Mouse (Mus musculus) regulatory T cell (primary cell): ENCODE results near the gene Olfr315.
"Not testable (repeated sequence)": the region's sequence is repeated elsewhere in the genome, so short reads cannot be mapped to it uniquely, and the experiment has no call there.

Experiments used
- in situ Hi-C: fragments of 300-600 bp; cut with MboI, MseI; formaldehyde crosslinking; loops from one replicate; pipeline ENCODE4 v1.15.1; 2025; ENCODE audit warnings: high pct_unique_total_duplicates

Olfr315 gene

DNA sequence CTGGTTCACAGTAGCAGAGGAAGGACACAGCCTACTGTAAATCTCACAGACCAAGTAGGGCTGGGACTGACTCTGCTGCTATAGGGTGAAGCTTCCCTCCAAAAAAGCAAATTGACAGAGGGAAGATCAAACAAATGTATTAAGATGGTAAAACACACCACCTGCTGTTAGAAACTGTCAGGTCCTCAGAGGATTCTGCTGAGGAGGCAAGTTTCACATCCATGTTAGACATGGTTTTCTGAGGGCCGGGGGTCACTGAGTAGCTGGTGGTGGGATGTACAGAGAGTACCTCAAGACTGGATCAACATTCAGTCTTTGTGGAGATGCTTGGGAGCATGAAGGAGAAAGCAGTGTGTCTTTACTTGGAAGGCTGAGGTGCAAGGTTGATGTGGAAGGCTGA lies 42.7 kb downstream of the Olfr315 start:
- in situ Hi-C loops = no loop called here

DNA sequence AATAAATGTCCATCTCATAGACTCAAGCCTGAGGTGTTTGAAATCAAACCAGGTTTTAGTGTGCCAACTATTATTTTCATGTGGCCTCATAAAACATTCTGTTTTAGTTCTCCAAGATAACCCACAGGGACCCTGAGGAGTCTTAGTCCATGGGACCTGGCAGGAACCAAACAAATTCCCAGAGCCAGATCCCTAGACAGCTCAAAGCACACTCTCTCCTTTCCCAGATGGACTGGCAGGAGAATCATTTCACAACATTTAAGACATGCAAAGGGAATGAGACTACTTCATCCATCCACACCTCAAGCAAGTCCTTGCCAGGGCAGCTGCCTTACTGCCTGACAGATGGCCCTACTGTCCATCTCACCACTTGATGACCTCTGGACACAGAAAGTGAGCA lies 55.9 kb downstream of the Olfr315 start, which contains the start of gene Olfr312:
TSS of gene Olfr312 (plus strand) at position 301 of the 400 bp plus-strand sequence.
- in situ Hi-C loops = not testable (repeated sequence)

DNA sequence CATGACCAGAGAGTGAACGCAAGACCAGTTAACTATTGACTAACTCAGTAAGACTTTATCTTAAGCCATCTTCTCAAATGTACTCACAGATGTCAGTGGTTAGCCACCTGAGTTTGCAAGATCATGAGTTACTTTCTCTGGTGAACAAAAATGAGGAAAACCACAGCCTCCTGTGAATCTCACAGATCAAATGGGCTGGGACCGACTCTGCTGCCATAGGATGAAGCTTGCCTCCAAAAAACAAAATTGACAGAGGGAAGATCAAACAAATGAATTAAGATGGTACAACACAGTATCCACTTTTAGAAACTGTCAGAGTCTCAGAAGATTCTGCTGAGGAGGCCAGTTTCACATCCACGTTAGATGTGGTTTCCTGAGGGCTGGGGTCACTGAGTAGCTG lies 56.8 kb downstream of the Olfr315 start:
- in situ Hi-C loops = no loop called here
